Mouse (Mus musculus): ENCODE measurements at regions not wholly inside any gene's neighbourhood (a gene's known extent, or its start where the extent isn't known, plus 50 kb on each side); places are given as distances from the start of the nearest gene placed in this dataset.

- no peaks in the 10 kb centered on the region for H3K27me3 ChIP-seq (ENCODE audit: control insufficient read depth, insufficient read depth, low read length, poor library complexity, severe bottlenecking)
- no peak overlapping the region for H3K9ac ChIP-seq (ENCODE audit: low read depth, poor library complexity, severe bottlenecking)
- no peaks in the 10 kb centered on the region for H3K9me3 ChIP-seq (replicated peaks; ENCODE audit: control insufficient read depth, insufficient read depth, low read length, poor library complexity, severe bottlenecking)
- no peak overlapping the region for H3K4me3 ChIP-seq (ENCODE audit: low read depth, low read length)
- no peak overlapping the region for H3K27ac ChIP-seq (ENCODE audit: insufficient read depth, low read length)
- no peaks in the 10 kb centered on the region for H3K4me1 ChIP-seq (ENCODE audit: control insufficient read depth, insufficient read depth, low read length)
- H3K36me3 ChIP-seq (ENCODE audit: control insufficient read depth, insufficient read depth, low read length, poor library complexity, severe bottlenecking): no peaks in the 10 kb centered on the region
- TF ChIP-seq EP300 (IDR thresholded peaks at IDR 0.05; ENCODE audit: insufficient read depth, low read depth, low read length): no peak
- TF ChIP-seq POLR2A (IDR thresholded peaks at IDR 0.05; ENCODE audit: insufficient read depth, low read length): no peak
- no peak for TF ChIP-seq CTCF (IDR thresholded peaks at IDR 0.05; ENCODE audit: low read depth, low read length)
These were observed 365.4 kb downstream of the Gm45692 start for GRCm38 (mm10) chr8:26484749-26485148.

- Histone ChIP-seq H3K27ac (ENCODE audit: insufficient read depth, low read length) (no peak overlapping the region), H3K36me3 (ENCODE audit: control insufficient read depth, insufficient read depth, low read length, poor library complexity, severe bottlenecking) (no peaks in the 10 kb centered on the region), H3K4me3 (ENCODE audit: low read depth, low read length) (no peak overlapping the region), H3K4me1 (ENCODE audit: control insufficient read depth, insufficient read depth, low read length) (no peaks in the 10 kb centered on the region), H3K27me3 (ENCODE audit: control insufficient read depth, insufficient read depth, low read length, poor library complexity, severe bottlenecking) (no peaks in the 10 kb centered on the region), H3K9me3 (replicated peaks; ENCODE audit: control insufficient read depth, insufficient read depth, low read length, poor library complexity, severe bottlenecking) (no peaks in the 10 kb centered on the region), H3K9ac (ENCODE audit: low read depth, poor library complexity, severe bottlenecking) (no peak overlapping the region)
- TF ChIP-seq CTCF (IDR thresholded peaks at IDR 0.05; ENCODE audit: low read depth, low read length) (no peak), POLR2A (IDR thresholded peaks at IDR 0.05; ENCODE audit: insufficient read depth, low read length) (no peak), EP300 (IDR thresholded peaks at IDR 0.05; ENCODE audit: insufficient read depth, low read depth, low read length) (no peak)
These were observed 368.5 kb downstream of the Gm45692 start for GRCm38 (mm10) chr8:26487866-26488265.

GRCm38 (mm10) chr8:26488590-26488989, 369.3 kb downstream of the Gm45692 start:
- Histone ChIP-seq H3K36me3 (ENCODE audit: control insufficient read depth, insufficient read depth, low read length, poor library complexity, severe bottlenecking) (no peaks in the 10 kb centered on the region), H3K27me3 (ENCODE audit: control insufficient read depth, insufficient read depth, low read length, poor library complexity, severe bottlenecking) (no peaks in the 10 kb centered on the region), H3K4me1 (ENCODE audit: control insufficient read depth, insufficient read depth, low read length) (no peaks in the 10 kb centered on the region), H3K27ac (ENCODE audit: insufficient read depth, low read length) (no peak overlapping the region), H3K9me3 (replicated peaks; ENCODE audit: control insufficient read depth, insufficient read depth, low read length, poor library complexity, severe bottlenecking) (no peaks in the 10 kb centered on the region), H3K9ac (ENCODE audit: low read depth, poor library complexity, severe bottlenecking) (no peak overlapping the region), H3K4me3 (ENCODE audit: low read depth, low read length) (no peak overlapping the region)
- no peak for TF ChIP-seq CTCF (IDR thresholded peaks at IDR 0.05; ENCODE audit: low read depth, low read length)
- TF ChIP-seq POLR2A (IDR thresholded peaks at IDR 0.05; ENCODE audit: insufficient read depth, low read length): no peak
- TF ChIP-seq EP300 (IDR thresholded peaks at IDR 0.05; ENCODE audit: insufficient read depth, low read depth, low read length): no peak

- H3K4me1 ChIP-seq (ENCODE audit: control insufficient read depth, insufficient read depth, low read length): no peaks in the 10 kb centered on the region
- no peak overlapping the region for H3K9ac ChIP-seq (ENCODE audit: low read depth, poor library complexity, severe bottlenecking)
- no peaks in the 10 kb centered on the region for H3K9me3 ChIP-seq (replicated peaks; ENCODE audit: control insufficient read depth, insufficient read depth, low read length, poor library complexity, severe bottlenecking)
- 0 out of 2 replicates have a peak, but pooled peaks cover 3% of the 10 kb centered on the region for H3K27me3 ChIP-seq (ENCODE audit: control insufficient read depth, insufficient read depth, low read length, poor library complexity, severe bottlenecking)
- no peak overlapping the region for H3K4me3 ChIP-seq (ENCODE audit: low read depth, low read length)
- TF ChIP-seq EP300 (IDR thresholded peaks at IDR 0.05; ENCODE audit: insufficient read depth, low read depth, low read length): no peak
- TF ChIP-seq CTCF (IDR thresholded peaks at IDR 0.05; ENCODE audit: low read depth, low read length): no peak
- TF ChIP-seq POLR2A (IDR thresholded peaks at IDR 0.05; ENCODE audit: insufficient read depth, low read length): no peak
- H3K27ac ChIP-seq (ENCODE audit: insufficient read depth, low read length): no peak overlapping the region
- H3K36me3 ChIP-seq (ENCODE audit: control insufficient read depth, insufficient read depth, low read length, poor library complexity, severe bottlenecking): no peaks in the 10 kb centered on the region
These were observed 382.0 kb downstream of the Gm45692 start for GRCm38 (mm10) chr8:26501196-26501813.

GRCm38 (mm10) chr8:26501814-26502572, 382.7 kb downstream of the Gm45692 start:
- Histone ChIP-seq H3K9me3 (replicated peaks; ENCODE audit: control insufficient read depth, insufficient read depth, low read length, poor library complexity, severe bottlenecking) (no peaks in the 10 kb centered on the region), H3K27ac (ENCODE audit: insufficient read depth, low read length) (no peak overlapping the region), H3K36me3 (ENCODE audit: control insufficient read depth, insufficient read depth, low read length, poor library complexity, severe bottlenecking) (no peaks in the 10 kb centered on the region), H3K4me3 (ENCODE audit: low read depth, low read length) (no peak overlapping the region), H3K9ac (ENCODE audit: low read depth, poor library complexity, severe bottlenecking) (no peak overlapping the region), H3K27me3 (ENCODE audit: control insufficient read depth, insufficient read depth, low read length, poor library complexity, severe bottlenecking) (0 out of 2 replicates have a peak, but pooled peaks cover 3% of the 10 kb centered on the region), H3K4me1 (ENCODE audit: control insufficient read depth, insufficient read depth, low read length) (no peaks in the 10 kb centered on the region)
- TF ChIP-seq EP300 (IDR thresholded peaks at IDR 0.05; ENCODE audit: insufficient read depth, low read depth, low read length) (no peak), CTCF (IDR thresholded peaks at IDR 0.05; ENCODE audit: low read depth, low read length) (no peak), POLR2A (IDR thresholded peaks at IDR 0.05; ENCODE audit: insufficient read depth, low read length) (no peak)

- no peak overlapping the region for H3K9ac ChIP-seq (ENCODE audit: low read depth, poor library complexity, severe bottlenecking)
- H3K27me3 ChIP-seq (ENCODE audit: control insufficient read depth, insufficient read depth, low read length, poor library complexity, severe bottlenecking): 0 out of 2 replicates have a peak, but pooled peaks cover 3% of the 10 kb centered on the region
- no peak for TF ChIP-seq CTCF (IDR thresholded peaks at IDR 0.05; ENCODE audit: low read depth, low read length)
- no peak for TF ChIP-seq EP300 (IDR thresholded peaks at IDR 0.05; ENCODE audit: insufficient read depth, low read depth, low read length)
- TF ChIP-seq POLR2A (IDR thresholded peaks at IDR 0.05; ENCODE audit: insufficient read depth, low read length): no peak
- no peaks in the 10 kb centered on the region for H3K4me1 ChIP-seq (ENCODE audit: control insufficient read depth, insufficient read depth, low read length)
- no peaks in the 10 kb centered on the region for H3K9me3 ChIP-seq (replicated peaks; ENCODE audit: control insufficient read depth, insufficient read depth, low read length, poor library complexity, severe bottlenecking)
- no peak overlapping the region for H3K4me3 ChIP-seq (ENCODE audit: low read depth, low read length)
- H3K27ac ChIP-seq (ENCODE audit: insufficient read depth, low read length): no peak overlapping the region
- H3K36me3 ChIP-seq (ENCODE audit: control insufficient read depth, insufficient read depth, low read length, poor library complexity, severe bottlenecking): no peaks in the 10 kb centered on the region
These were observed 383.4 kb downstream of the Gm45692 start for GRCm38 (mm10) chr8:26502772-26503171.
